Mouse (Mus musculus) adrenal gland, postnatal 14 days (tissue): ENCODE measurements around the gene Asb5. TPM values are rescaled to one million over a fixed set of nuclear protein-coding genes. Genes with fewer than 3 reads are reported as not detected.
A peak's percentile ranks its signal among the peaks of the same experiment; 100 is the strongest.
"Not testable (repeated sequence)": the region's sequence is repeated elsewhere in the genome, so short reads cannot be mapped to it uniquely, and the experiment has no call there.

Experiments used
- DNase-seq: peaks from one replicate; pipeline ENCODE4 v3.0.0; 2021; ENCODE audit warnings: mixed read lengths
- long read RNA-seq, 2 experiments: library from polyadenylated mRNA; stranded (forward); transcript quantifications; one replicate each; pipeline ENCODE4 v2.0.0; 2021
- total RNA-seq: library from RNA; stranded (reverse); gene quantifications from 2 replicates; pipeline ENCODE4 v1.2.3, GENCODE M21; 2021

Asb5 gene
- total RNA-seq = not detected in 2 replicates
- long read RNA-seq, experiment 1 = 0 reads
- long read RNA-seq, experiment 2 = 0 reads

- peak; percentile 98 for DNase-seq
These were observed at the start of gene Asb5, which contains the start of gene Spcs3 for GRCm38 (mm10) chr8:54529382-54530296. Gene Asb5, plus strand, starts transcription at chr8:54529580. Gene Spcs3, minus strand, starts transcription at chr8:54529998.

GRCm38 (mm10) chr8:54486555-54487273 lies 42.7 kb upstream of the Asb5 start:
- DNase-seq = no peak

- DNase-seq = no peak
These were observed 40.9 kb upstream of the Asb5 start for GRCm38 (mm10) chr8:54488437-54488836.

GRCm38 (mm10) chr8:54491057-54491690 lies 38.2 kb upstream of the Asb5 start:
- peak; percentile 32 for DNase-seq

- DNase-seq = no peak
These were observed 37.4 kb upstream of the Asb5 start for GRCm38 (mm10) chr8:54491934-54492333.

- DNase-seq = peak; percentile 66
These were observed 36.3 kb upstream of the Asb5 start for GRCm38 (mm10) chr8:54493110-54493509.

- no peak for DNase-seq
These were observed 35.5 kb upstream of the Asb5 start for GRCm38 (mm10) chr8:54493915-54494314.

GRCm38 (mm10) chr8:54503104-54503503 lies 26.3 kb upstream of the Asb5 start:
- DNase-seq = no peak

GRCm38 (mm10) chr8:54505060-54505459 lies 24.3 kb upstream of the Asb5 start:
- no peak for DNase-seq

- peak; percentile 79 for DNase-seq
These were observed 21.8 kb upstream of the Asb5 start for GRCm38 (mm10) chr8:54507428-54508095.

- DNase-seq = no peak
These were observed 21.3 kb upstream of the Asb5 start for GRCm38 (mm10) chr8:54508096-54508456.

- DNase-seq = no peak
These were observed 20.6 kb upstream of the Asb5 start for GRCm38 (mm10) chr8:54508814-54509213.

GRCm38 (mm10) chr8:54509221-54509721 lies 20.1 kb upstream of the Asb5 start:
- no peak for DNase-seq

GRCm38 (mm10) chr8:54511791-54512190 lies 17.6 kb upstream of the Asb5 start:
- no peak for DNase-seq

GRCm38 (mm10) chr8:54512200-54512599 lies 17.2 kb upstream of the Asb5 start:
- DNase-seq = not testable (repeated sequence)

- DNase-seq = no peak
These were observed 10.5 kb upstream of the Asb5 start for GRCm38 (mm10) chr8:54518756-54519460.

GRCm38 (mm10) chr8:54520516-54520915 lies 8.9 kb upstream of the Asb5 start:
- no peak for DNase-seq

GRCm38 (mm10) chr8:54525606-54526005 lies 3.8 kb upstream of the Asb5 start:
- no peak for DNase-seq

GRCm38 (mm10) chr8:54526700-54527099 lies 2.7 kb upstream of the Asb5 start:
- DNase-seq = no peak

GRCm38 (mm10) chr8:54528571-54528970 lies 809 bp upstream of the Asb5 start:
- no peak for DNase-seq

GRCm38 (mm10) chr8:54535172-54535571 lies 5.8 kb downstream of the Asb5 start:
- no peak for DNase-seq
